Mouse (Mus musculus): ENCODE results near the gene Fmnl2.

Gene Fmnl2

DNA sequence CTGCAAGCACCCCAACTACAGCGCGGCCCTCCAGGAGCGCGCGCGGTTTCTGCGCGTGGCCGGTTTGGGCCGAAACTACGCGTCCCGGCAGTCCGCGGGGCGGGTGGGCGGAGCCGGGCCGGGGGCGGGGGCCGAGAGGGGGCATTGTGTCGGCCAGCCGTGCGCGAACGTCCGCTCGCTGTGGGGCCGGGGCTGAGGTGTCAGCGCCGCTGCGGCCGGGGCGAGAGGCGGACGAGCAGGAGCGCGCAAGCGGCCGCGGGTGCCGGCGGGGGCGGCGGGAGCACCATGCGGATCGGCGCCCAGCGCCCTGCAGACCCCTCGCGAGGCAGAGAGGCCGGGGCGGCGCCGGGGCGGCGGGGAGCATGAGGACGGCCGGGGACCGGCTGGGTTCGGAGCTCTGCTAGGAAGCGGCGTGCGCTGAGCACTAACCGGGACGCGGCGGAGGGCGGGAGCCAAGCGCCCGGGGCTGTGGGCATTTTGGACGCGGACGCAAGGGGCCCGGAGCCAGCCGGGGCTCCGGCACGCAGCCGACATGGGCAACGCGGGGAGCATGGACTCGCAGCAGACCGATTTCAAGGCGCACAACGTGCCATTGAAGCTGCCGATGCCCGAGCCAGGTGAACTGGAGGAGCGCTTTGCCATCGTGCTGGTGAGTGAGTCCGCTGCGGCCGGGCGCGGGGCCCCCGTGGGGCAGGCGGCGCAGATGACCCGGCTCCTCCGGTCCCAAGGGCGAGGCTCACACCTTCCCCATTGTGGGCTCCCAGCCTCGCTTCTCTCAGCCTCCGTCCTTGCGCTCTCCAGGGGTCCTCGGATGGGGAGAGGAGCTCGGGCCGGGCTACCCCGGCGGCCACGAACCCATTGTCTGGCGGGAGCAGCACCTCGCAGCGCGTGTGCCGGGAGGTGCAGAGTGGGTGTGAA lies at the start of gene Fmnl2:
TSS of gene Fmnl2 (plus strand) at position 250 of the 918 bp plus-strand sequence.
- no peak for DNase-seq (ENCODE audit: extremely low read depth, low read depth, low spot score)

DNA sequence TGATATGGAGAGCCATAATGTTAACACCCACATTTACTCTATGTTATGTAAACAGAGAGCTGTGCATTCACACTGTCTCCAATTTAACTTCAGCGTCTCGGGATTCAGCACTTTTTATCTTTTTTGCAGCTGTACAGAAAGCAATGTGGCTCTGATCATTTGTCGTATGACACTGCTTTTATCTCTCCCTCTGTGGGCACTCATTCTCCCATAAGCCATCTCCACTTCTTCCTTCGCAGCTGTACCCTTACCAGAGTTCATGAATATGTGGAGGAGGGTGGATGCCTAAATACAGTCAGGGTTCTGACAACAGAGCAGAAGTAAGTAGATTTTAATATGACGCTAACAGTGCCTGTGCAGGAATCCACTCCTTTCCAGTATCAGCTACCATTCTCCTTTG lies 47.7 kb upstream of the Fmnl2 start:
- DNase-seq (ENCODE audit: extremely low read depth, low read depth, low spot score): no peak

DNA sequence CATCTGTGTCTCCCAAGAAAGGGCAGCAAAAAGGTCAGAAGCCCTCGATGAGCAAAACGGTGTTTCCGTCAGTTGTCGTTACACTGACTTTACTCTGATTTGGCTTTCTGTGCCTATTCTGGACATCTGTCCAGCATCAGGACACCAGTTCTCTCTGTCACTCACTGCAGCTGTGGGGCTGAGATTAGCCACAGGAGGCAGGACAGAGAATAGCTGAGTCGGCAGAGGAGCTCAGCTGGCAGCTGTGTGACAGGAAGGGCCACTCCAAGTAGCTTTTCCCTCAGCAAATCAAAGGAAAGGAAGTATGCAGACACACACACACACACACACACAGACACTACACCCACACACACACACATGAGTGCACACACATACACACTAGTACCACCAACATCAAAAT lies 46.0 kb upstream of the Fmnl2 start:
- DNase-seq (ENCODE audit: extremely low read depth, low read depth, low spot score): no peak

DNA sequence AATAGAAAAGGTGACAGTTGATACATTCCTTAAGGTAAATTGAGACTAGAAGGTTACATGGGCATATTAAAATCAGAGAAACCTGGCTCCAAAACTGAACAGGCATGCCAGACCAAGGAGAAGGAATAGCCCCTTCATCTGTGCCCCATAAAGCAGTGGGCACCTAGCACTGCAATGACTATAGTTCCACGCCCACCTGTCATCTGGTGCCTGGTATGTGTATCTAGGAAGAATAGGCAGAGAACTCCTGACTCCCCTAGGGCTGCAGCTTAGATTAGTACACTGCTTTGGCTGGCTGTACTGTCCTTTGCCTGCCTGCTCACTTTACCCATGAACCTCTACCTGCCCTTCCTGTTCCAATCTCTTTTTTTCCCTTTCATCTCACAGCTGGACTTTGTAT lies 40.3 kb upstream of the Fmnl2 start:
- no peak for DNase-seq (ENCODE audit: extremely low read depth, low read depth, low spot score)

DNA sequence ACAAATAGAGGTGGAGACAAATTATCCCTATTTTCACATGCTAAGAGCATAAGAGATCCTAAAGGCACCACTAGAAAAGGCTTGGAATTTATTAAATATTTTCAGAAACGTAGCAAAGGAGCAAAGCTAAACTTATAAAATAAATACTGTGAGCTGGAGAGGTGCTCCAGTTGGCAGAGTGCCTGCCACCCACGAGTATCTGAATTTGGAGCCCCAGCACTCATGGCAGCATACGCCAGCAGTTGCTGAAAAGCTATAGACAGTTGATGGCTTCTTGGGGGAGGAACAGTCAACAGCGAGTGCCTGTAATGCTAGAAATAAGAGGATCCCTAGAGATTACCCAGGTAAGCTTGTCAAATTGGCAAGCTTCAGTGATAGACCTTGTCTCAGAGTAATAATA lies 38.7 kb upstream of the Fmnl2 start:
- DNase-seq (ENCODE audit: extremely low read depth, low read depth, low spot score): no peak

DNA sequence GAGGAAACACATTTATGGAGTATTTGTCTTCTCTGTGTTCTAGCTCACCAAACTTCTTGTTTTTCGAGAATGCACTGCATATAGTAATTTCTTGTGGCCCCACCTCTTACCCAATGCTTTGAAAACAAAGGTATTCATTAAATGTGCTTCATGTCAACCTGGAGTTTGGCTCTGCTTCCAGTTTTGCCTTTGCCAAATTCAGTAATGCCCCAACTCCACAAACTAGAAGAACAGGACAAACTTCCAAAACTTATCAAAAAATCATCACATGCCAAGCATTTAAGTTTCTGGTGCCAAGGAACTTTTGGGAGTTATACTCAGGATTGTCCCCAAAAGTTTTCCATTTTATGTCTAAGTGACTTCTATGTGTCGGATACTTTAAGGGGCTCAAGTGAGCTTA lies 35.4 kb upstream of the Fmnl2 start:
- peak; percentile 75 for DNase-seq (ENCODE audit: extremely low read depth, low read depth, low spot score)

DNA sequence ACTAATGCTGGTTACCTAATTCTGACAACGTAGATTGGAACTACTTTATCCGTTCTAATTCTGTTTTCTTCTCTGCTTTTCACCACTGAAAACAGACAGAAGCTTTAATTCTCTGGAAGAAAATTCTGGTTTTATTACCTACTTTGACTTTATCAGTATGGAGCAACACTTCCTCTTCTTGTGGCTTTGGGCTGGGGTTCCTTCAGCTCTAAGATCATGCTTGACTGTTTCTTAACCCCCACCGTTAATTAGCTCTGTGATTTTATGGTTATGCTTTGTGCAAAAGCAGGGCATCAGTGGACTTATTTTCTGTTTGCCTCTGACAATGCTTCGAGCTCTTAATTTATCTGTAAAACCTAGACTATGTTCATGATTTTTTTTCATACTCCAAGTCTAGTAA lies 29.6 kb upstream of the Fmnl2 start:
- DNase-seq (ENCODE audit: extremely low read depth, low read depth, low spot score): no peak

DNA sequence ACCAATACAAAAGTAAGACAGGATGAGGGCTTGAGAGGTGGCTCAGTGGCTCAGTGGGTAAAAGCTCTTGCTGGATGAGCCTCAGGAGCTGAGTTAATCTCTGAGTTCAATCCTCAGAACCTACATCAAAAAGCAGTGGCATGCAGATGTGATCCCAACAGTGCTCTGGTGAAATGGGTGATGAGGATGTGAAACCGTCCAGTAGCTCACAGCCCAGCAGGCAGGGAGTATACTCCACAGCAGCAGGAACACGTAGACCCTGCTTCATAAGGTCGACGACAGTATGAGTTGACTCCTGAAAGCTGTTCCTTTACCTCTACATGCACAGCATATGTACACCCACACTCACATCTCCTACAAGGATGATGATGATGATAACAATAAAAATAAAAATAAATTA lies 27.1 kb upstream of the Fmnl2 start:
- DNase-seq (ENCODE audit: extremely low read depth, low read depth, low spot score): no peak

DNA sequence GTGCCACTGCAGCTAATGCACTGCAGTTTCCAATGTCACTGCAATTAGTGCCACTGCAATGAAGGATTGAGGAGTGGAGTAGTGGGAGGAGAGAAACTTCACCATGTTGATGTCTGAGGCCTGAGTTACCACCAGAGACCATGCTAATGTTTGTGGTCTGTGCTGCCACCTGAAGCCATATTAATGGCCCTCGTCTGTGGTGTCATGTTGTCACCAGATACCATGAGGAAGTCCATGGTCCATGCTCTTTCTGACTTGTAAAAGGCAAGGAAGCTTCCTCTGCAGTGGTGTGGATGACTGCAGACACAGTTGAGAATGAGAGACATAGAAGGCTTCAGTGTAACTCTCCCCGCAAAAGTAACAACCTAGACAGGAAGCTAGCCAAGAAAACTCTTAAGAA lies 26.1 kb upstream of the Fmnl2 start:
- no peak for DNase-seq (ENCODE audit: extremely low read depth, low read depth, low spot score)

DNA sequence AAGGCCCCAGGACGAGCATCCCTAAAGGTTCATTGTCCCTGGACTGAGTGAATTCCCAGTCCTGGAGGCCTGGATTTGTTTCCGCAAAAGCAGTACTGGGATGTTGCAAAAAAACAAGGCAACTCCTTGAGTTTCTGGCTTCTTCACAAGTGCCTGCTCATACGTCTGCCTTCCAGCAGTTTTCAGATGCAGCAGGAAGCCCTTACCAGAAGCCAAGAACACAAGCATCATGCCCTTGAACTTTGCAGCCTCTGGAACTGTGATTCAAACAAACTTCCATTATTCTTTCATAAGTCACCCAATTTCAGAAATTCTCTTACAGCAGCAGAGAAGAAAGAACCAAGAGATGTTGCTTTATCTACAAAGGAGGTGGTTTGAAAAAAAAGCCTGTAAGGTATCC lies 21.9 kb upstream of the Fmnl2 start:
- DNase-seq (ENCODE audit: extremely low read depth, low read depth, low spot score): no peak

DNA sequence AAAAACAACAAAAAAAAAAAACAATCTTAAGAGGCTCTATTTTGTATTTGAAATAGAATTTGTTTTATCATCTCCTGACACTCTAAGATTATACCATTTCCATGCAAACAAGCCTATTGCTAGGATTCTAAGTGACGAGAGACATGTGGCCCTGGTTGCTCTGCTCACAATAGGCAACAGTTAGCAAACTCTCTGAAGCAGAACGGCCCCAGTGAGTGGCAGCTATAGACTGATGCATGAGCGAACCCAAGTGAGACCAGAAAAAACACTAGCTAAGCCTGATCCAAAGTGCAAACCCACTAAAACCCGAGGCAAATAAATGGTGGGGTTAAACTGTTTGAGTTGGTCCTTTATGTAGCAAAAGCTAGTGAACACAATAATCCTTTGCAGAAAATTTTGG lies 18.6 kb upstream of the Fmnl2 start:
- DNase-seq (ENCODE audit: extremely low read depth, low read depth, low spot score): no peak

DNA sequence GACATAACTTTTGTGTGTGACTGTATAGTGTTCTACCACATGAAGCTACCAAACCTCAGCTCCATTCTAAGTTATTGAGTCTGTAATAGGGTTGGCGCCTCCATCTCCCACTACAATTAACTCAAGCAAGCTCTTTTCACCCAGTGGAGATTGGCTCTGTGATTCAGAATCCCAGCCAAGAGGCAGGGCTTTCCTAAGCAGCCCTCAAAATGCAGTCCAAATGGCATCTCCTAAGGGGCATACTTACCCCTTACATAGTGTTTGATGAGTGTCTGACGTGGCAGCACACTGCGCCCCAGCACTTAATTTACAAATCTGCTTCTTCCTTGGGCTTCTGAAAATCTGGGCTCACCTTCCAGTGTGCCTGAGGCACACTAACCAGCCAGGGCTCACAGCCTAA lies 17.8 kb upstream of the Fmnl2 start:
- DNase-seq (ENCODE audit: extremely low read depth, low read depth, low spot score): no peak

DNA sequence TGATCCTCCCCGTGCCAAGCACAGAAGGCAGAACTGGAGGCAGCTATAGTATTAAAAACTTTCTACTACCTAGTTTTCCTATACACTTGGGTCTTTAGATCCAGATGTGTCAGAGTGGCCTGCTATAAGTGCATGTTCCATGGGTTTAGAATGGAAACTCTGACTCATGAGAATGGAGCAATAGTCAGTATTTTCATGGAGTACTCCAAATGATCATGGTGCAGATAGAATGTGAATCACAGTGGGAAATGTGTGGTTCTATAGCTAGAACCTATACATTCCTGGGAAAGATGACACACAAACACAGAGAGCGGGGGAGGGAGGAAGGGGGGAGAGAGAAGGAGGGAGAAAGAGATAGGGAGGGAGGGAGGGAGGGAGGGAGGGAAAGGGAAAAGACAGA lies 13.8 kb upstream of the Fmnl2 start:
- DNase-seq (ENCODE audit: extremely low read depth, low read depth, low spot score): no peak

DNA sequence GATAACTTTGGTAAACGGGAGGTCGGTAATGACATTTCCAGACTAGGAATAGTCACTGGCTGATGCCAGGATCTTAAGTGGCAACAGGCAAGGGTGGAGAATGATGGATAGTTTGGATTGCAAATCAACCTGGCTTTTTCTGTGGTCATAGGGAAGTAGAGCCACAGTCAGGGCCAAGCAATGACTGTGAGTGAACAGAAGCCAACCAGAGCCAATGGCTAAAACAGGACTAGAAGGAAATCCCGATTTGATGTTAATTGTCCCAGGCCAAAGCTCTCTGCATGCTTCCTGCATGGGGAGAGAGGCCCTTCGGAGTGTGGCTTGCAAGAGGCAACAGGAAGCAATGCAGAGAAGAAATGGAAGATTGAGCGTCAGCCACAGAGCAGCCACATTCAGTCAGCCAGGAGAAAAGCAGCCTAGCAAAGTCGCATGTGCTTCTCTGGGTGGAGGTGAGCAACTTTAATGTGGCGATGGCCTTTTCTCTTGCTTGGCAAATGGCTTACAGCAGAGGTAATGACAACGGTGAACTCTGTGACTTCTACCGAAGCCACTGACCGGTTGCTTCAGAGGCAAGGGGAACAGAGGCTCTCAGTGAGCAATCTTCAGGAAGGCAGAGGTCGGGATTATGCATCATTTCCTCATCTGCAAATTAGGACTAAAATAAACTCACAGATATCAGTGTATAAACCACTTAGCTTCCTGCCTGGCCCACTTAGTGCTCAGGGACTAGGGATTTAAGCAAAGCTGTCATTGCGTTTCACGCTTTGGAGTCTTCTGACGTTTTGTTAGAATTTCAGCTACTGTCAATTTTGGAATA lies 12.5 kb upstream of the Fmnl2 start:
- no peak for DNase-seq (ENCODE audit: extremely low read depth, low read depth, low spot score)

DNA sequence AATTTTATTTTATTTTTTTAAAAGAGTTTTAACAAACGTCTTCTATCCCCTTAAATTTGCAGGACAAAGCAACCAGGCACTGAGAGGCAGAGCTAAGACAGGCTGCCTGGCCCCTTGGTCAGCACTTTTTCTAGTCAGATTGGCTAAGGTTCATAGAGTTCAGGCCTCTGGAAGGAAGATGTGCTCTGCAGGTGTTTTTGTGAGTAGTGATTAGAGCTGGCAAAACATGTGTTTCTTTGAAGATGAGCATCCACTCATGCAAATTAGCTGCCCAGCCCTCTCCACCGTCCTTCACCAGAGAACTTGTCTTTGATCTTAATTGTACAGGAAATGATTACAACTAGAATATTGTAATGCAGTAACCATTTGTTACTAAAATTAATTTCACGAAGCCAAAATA lies 11.2 kb upstream of the Fmnl2 start:
- DNase-seq (ENCODE audit: extremely low read depth, low read depth, low spot score): no peak

DNA sequence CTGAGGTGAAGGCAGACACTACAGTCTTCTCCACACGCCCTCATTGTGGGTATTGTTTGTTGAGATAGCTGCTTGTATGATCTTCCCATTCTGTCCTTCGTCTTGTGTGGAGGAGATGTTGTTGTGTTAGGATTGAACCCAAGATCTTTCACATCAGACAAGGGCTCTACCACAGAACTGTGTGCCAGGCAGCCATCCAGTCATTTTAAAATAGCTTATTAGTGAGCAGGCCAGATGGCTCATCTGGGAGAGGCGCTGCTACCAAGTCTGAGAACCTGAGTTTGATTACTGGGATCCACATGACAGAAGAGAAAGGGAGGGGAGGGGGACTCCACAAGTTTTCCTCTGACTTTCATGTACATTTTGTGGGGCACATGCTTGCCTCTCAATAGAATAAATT lies 8.6 kb upstream of the Fmnl2 start:
- no peak for DNase-seq (ENCODE audit: extremely low read depth, low read depth, low spot score)

DNA sequence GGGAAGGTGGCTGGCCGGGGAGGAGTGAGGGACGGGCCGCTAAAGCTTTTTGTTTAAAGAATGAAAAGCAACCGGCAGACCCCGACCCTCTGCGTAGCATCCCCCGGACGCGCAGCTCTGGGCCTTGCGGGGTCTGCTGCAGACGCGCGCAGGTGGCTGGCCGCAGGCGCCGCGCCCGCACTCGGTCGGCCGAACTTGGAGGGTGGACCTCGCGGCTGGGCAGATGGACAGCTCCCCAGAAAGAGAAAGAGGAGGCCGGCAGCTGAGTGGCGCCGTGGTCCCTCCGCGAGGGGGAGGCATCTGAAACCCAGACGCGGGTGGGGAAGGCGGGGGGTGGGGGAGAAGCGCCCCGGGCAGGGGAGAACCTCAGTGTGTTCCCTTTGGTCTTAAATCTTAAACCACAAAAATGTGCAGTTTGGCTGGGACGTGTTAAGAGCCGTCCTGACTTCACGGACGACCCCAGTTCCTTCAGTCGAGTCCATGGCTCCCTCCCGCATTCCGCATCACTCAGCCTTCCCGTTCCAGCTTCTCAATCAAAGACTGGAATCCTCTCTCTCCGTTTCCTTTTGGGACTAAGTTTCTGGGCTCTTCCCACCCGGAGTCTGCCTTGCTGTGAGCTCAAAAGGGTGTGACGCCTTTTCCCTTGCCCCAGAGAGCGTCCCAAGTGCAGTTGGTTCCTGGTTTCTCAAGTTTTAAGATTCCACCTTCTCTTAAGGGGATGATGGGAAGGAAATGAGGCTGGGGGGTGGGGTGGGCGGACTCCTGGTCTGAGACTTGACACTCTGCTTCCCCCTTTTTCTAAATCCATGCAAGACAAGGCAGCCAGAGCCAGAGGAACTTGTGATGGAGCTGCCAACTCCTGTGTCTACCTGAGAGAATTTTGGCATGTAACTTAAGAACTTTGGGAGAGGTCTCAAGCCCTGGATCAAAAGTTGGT lies 1.1 kb downstream of the Fmnl2 start:
- DNase-seq (ENCODE audit: extremely low read depth, low read depth, low spot score): no peak

DNA sequence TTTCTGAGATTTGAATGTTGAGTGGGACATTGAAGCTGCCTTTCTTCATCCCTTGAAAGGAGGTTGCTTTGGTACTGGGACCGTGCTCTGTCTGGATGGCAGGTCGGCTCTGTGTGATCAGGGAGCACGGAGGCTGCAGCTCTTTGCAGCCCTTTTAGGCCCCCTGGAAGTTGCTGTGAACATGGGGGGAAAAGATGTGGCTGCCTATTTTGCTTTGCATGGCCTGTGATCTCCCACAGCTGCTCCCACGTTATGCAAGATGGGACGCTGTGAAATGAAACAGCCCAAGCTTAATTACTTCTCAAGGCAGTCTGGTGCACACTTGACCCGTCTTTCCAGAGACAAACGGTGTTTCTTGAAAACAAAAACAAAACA lies 1.8 kb downstream of the Fmnl2 start:
- no peak for DNase-seq (ENCODE audit: extremely low read depth, low read depth, low spot score)

DNA sequence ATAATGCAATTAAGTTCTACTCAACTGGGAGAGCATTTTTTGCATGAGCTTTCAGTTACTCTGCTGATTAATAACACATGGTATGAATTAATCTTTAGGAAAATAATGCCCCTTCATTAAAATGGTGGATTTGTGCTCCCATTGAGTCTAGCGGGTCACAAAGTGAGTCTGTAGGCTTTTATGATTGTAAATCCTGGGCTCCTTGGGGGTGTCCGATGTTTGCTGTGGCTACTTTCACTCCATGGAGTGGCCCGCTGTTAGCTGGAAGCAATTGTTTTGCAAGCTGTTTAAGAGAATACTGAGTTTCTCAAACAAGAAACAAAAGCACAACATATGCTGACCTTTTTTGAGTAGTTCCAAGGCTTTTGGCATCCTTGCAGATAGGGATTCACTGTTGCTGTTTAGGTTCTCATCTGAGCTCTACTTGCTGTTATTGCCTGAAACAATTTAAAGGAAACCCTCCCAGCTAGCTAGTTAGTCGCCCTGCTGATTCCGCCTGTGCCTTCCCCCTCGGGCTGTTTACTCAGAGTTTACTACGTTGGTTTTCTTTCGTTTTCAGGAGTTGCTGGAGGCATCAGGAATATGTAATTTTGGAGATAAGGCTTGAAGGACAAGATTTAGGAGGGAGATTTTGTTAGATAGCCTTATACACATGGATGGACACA lies 2.6 kb downstream of the Fmnl2 start:
- no peak for DNase-seq (ENCODE audit: extremely low read depth, low read depth, low spot score)

DNA sequence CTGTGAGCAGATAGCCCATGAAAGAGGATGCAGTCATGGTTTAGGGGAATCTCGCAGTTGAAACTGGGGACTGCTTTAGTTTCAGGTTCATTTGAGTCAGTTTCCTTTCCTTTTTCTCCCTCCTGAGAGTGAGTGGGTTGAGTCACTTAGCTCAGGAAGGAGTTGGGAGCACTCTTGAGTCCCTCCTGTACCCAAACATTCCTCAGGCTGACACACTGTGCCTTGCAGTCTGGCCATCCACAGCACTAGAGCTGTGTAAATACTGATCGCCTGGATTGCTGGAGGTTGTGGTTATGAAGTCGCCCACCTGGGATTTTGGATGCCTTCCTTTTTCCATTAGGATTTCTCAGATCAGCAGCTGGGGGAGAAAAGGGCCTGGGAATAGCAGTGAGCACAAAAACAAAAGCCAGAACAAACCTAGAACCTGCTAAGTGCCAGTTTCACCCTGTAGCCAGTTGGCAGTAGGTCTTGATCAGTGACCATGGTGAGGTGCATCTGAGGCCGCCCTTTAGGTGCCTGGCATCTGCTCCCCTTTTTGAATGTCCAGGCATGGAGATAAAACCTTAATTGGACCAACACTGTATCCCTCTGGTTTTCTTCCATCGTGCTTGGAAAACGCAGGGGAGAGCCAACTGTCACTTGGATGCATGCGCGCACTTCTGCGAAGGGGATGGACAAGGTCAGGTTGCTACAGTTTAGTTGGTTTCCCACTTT lies 4.5 kb downstream of the Fmnl2 start:
- no peak for DNase-seq (ENCODE audit: extremely low read depth, low read depth, low spot score)

Measured in fat pad, adult 2 months (tissue).